Mouse (Mus musculus) myocyte (in vitro differentiated cells): Measurements from ENCODE around the gene Celf5.

ENCODE experiments used
- CEBPB ChIP-seq: IDR thresholded peaks from 2 replicates; pipeline ENCODE4 v1.6.1; 2011; ENCODE audit warnings: mild to moderate bottlenecking, moderate library complexity; ENCODE audit not compliant: poor library complexity, insufficient read depth, severe bottlenecking
- E2F4 ChIP-seq: IDR thresholded peaks from one replicate; pipeline ENCODE4 v1.6.1; 2011; ENCODE audit warnings: mild to moderate bottlenecking, control low read depth, moderate library complexity; ENCODE audit not compliant: insufficient read depth
- MAX ChIP-seq: IDR thresholded peaks from one replicate; pipeline ENCODE4 v1.6.1; 2011; ENCODE audit warnings: low read depth, mild to moderate bottlenecking, control low read depth
- MYOD1 ChIP-seq, 3 experiments: IDR thresholded peaks; one replicate each; pipeline ENCODE4 v1.6.1; 2011; ENCODE audit warnings: control low read depth in 2 of 3, low read depth in 2 of 3, mild to moderate bottlenecking in 2 of 3, moderate library complexity in 1 of 3; ENCODE audit not compliant: insufficient read length in 2 of 3, control insufficient read depth in 1 of 3
- MYOG ChIP-seq, 3 experiments: IDR thresholded peaks; one replicate each; pipeline ENCODE4 v1.6.1; 2011; ENCODE audit warnings: control low read depth in 2 of 3, low read depth in 2 of 3, mild to moderate bottlenecking in 2 of 3; ENCODE audit not compliant: insufficient read length in 2 of 3, control insufficient read depth in 1 of 3, insufficient read depth in 1 of 3
- POLR2A ChIP-seq: IDR thresholded peaks from one replicate; pipeline ENCODE4 v1.6.1; 2011; ENCODE audit warnings: low read depth, mild to moderate bottlenecking, control low read depth, moderate library complexity; ENCODE audit not compliant: insufficient read length
- POLR2AphosphoS2 ChIP-seq: IDR thresholded peaks from one replicate; pipeline ENCODE4 v1.6.1; 2011; ENCODE audit warnings: low read depth, control low read depth; ENCODE audit not compliant: insufficient read length
- SRF ChIP-seq: IDR thresholded peaks from one replicate; pipeline ENCODE4 v1.6.1; 2011; ENCODE audit warnings: low read depth; ENCODE audit not compliant: control insufficient read depth, insufficient read length
- TCF12 ChIP-seq: IDR thresholded peaks from one replicate; pipeline ENCODE4 v1.6.1; 2011; ENCODE audit warnings: mild to moderate bottlenecking, control low read depth; ENCODE audit not compliant: poor library complexity, insufficient read depth, severe bottlenecking
- TCF3 ChIP-seq: IDR thresholded peaks from one replicate; pipeline ENCODE4 v1.6.1; 2011; ENCODE audit warnings: low read depth, control low read depth; ENCODE audit not compliant: insufficient read length
- USF1 ChIP-seq: IDR thresholded peaks from one replicate; pipeline ENCODE4 v1.6.1; 2011; ENCODE audit warnings: low read depth, mild to moderate bottlenecking, control low read depth, moderate library complexity

GRCm38 (mm10) chr10:81495616-81496263, 13.2 kb upstream of the Celf5 start:
- TF ChIP-seq POLR2A = no peak
- no peak for TF ChIP-seq MAX
- no peak for TF ChIP-seq CEBPB
- no peak for TF ChIP-seq E2F4
- TF ChIP-seq TCF12 = no peak
- TF ChIP-seq POLR2AphosphoS2 = no peak
- no peak for TF ChIP-seq MYOD1 (IDR thresholded peaks at IDR 0.05; ENCODE audit: control insufficient read depth in 1 of 3, insufficient read length in 2 of 3, low read depth in 2 of 3)
- TF ChIP-seq SRF = no peak
- no peak for TF ChIP-seq USF1
- TF ChIP-seq MYOG (IDR thresholded peaks at IDR 0.05; ENCODE audit: control insufficient read depth in 1 of 3, insufficient read depth in 1 of 3, insufficient read length in 2 of 3, low read depth in 2 of 3) = no peak
- TF ChIP-seq TCF3 = no peak
